Mouse (Mus musculus): ENCODE data around the gene Rdh9. TPM values are rescaled to one million over a fixed set of nuclear protein-coding genes. Genes with fewer than 3 reads are reported as not detected.
"Not testable (repeated sequence)": the region's sequence is repeated elsewhere in the genome, so short reads cannot be mapped to it uniquely, and the experiment has no call there.

Rdh9 gene
- polyA plus RNA-seq, 1 experiment from 2014 or later = 2.2 TPM

DNA sequence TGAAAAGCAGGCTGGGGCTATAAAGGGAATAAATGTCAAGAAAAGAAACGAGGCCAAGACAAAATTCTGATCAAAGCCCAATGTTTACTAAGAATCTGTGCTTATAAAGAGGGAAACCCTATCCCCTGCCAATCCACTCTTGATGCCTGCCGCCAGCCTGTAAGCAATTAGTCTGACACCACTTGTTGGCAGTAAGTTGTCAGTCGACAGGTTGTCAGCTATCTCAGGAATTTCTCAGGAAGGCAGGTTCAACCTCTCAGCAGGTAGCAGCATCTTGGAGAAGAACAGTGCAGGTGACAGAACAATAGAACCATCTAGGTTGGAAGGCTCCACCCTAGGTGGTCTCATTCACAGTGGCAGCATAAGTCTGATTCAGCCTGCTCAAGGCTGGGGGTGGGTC, 52.9 kb downstream of the Rdh9 start:
- H3K27me3 ChIP-seq (replicated peaks; ENCODE audit: control insufficient read depth, insufficient read depth, low read length) = no peaks in the 10 kb centered on the region
- no peak overlapping the region for H3K4me3 ChIP-seq (ENCODE audit: low read depth, low read length)
- no peaks in the 10 kb centered on the region for H3K4me1 ChIP-seq (replicated peaks; ENCODE audit: control insufficient read depth, insufficient read depth, low read length)
- no peak overlapping the region for H3K4me2 ChIP-seq (replicated peaks; ENCODE audit: low read depth)
- no peaks in the 10 kb centered on the region for H3K9me3 ChIP-seq (ENCODE audit: control insufficient read depth)
- no peaks in the 10 kb centered on the region for H3K36me3 ChIP-seq (ENCODE audit: control insufficient read depth, insufficient read depth)
- 92% methylated on average over 3 of the region's 3 CpGs for WGBS
- TF ChIP-seq CTCF (IDR thresholded peaks at IDR 0.05; ENCODE audit: low read depth) = no peak
- no peak for ATAC-seq
- no peak overlapping the region for H3K9ac ChIP-seq (ENCODE audit: low read depth, low read length)
- H3K27ac ChIP-seq (ENCODE audit: low read depth, low read length) = no peak overlapping the region

DNA sequence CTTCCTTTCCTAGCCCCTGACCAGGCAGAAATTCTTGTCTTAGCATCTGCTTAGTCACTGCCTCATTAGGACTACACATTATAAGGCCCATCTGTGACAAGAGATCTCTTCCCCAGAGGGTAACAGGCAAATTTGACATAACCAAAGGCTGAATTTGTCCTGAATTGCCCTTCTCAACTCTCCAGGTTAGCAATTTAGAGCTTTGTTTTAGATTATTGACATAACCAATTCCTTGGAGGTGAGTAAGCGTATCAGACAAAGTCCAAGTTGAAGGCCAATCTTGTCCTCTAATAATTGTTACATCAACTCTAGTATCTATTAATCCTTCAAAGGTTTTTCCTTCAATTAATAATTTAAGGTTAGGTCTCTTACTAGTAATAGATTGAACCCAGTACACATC, 58.0 kb downstream of the Rdh9 start:
- H3K9ac ChIP-seq (ENCODE audit: low read depth, low read length); H3K9me3 ChIP-seq (ENCODE audit: control insufficient read depth); ATAC-seq; H3K27ac ChIP-seq (ENCODE audit: low read depth, low read length); H3K27me3 ChIP-seq (replicated peaks; ENCODE audit: control insufficient read depth, insufficient read depth, low read length); H3K36me3 ChIP-seq (ENCODE audit: control insufficient read depth, insufficient read depth); H3K4me2 ChIP-seq (replicated peaks; ENCODE audit: low read depth); H3K4me1 ChIP-seq (replicated peaks; ENCODE audit: control insufficient read depth, insufficient read depth, low read length); H3K4me3 ChIP-seq (ENCODE audit: low read depth, low read length): not testable (repeated sequence)
- 76% methylated on average over 1 of the region's 1 CpGs for WGBS

DNA sequence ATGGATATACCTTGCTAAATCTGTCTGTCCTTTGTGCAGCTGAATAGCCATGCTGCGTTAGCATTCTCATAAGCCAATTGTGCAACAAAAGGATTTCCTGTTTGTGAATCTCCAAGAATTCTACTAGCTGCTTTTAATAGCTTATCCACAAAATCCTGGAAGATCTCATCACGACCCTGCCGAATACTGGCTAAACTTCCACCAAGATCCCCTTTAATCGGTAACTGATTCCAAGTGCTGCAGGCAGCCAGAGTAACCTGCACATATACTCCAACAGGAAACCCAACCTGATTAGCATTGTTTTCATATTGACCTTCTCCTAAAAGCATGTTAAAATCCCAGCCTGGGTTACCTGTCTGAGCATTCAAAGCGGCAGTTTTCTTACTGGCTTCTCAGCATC, 59.1 kb downstream of the Rdh9 start:
- Histone ChIP-seq H3K9ac (ENCODE audit: low read depth, low read length) (no peak overlapping the region), H3K27me3 (replicated peaks; ENCODE audit: control insufficient read depth, insufficient read depth, low read length) (no peaks in the 10 kb centered on the region), H3K27ac (ENCODE audit: low read depth, low read length) (no peak overlapping the region), H3K4me1 (replicated peaks; ENCODE audit: control insufficient read depth, insufficient read depth, low read length) (no peaks in the 10 kb centered on the region), H3K36me3 (ENCODE audit: control insufficient read depth, insufficient read depth) (no peaks in the 10 kb centered on the region), H3K9me3 (ENCODE audit: control insufficient read depth) (no peaks in the 10 kb centered on the region), H3K4me3 (ENCODE audit: low read depth, low read length) (no peak overlapping the region), H3K4me2 (replicated peaks; ENCODE audit: low read depth) (no peak overlapping the region)
- 70% methylated on average over 5 of the region's 5 CpGs for WGBS
- TF ChIP-seq CTCF (IDR thresholded peaks at IDR 0.05; ENCODE audit: low read depth) = no peak
- ATAC-seq = no peak

DNA sequence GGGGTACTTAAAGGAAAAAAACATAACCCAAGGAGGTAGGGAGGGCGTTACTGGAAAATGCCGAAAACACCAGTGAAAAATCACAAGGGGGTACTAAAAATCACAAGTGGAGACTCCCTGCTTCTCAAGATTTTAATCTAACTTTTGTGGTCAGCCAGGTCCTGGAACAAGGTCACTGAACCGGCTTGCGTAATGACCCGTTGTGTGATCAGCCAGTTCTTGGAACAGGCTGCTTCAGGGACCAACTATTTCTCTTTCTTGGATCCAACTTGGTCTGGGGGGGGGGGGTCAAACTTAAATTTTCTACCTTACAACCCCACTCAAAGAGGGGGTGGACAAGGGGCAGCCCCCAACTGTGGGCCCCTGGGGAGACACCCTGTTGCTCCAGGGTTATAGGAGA, 61.6 kb downstream of the Rdh9 start:
- not testable (repeated sequence) for H3K36me3 ChIP-seq (ENCODE audit: control insufficient read depth, insufficient read depth); H3K27me3 ChIP-seq (replicated peaks; ENCODE audit: control insufficient read depth, insufficient read depth, low read length); H3K9me3 ChIP-seq (ENCODE audit: control insufficient read depth); H3K4me3 ChIP-seq (ENCODE audit: low read depth, low read length); H3K4me1 ChIP-seq (replicated peaks; ENCODE audit: control insufficient read depth, insufficient read depth, low read length); H3K27ac ChIP-seq (ENCODE audit: low read depth, low read length); H3K9ac ChIP-seq (ENCODE audit: low read depth, low read length); H3K4me2 ChIP-seq (replicated peaks; ENCODE audit: low read depth); ATAC-seq
- whole genome bisulfite sequencing = 92% methylated on average over 5 of the region's 5 CpGs

DNA sequence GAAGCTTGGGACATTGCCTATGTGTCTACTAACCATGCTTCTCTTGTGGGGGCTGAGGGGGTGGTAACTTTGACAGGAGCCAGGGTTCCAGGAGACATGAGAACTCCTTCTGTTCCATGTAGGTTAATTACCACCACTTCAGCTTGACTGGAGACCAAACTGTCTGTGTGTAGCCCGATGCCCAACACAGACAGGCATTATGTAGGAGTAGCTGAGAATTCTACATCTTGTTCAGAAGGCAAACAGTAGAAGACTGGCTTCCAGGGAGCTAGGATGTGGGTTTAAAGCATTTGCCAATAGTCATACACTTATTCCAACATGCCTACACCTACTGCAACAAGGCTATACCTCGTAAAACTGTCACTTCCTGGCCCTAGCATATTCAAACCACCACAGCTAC, 62.4 kb downstream of the Rdh9 start:
- Histone ChIP-seq H3K4me3 (ENCODE audit: low read depth, low read length) (no peak overlapping the region), H3K9me3 (ENCODE audit: control insufficient read depth) (no peaks in the 10 kb centered on the region), H3K4me2 (replicated peaks; ENCODE audit: low read depth) (no peak overlapping the region), H3K27ac (ENCODE audit: low read depth, low read length) (no peak overlapping the region), H3K36me3 (ENCODE audit: control insufficient read depth, insufficient read depth) (no peaks in the 10 kb centered on the region), H3K4me1 (replicated peaks; ENCODE audit: control insufficient read depth, insufficient read depth, low read length) (no peaks in the 10 kb centered on the region), H3K9ac (ENCODE audit: low read depth, low read length) (no peak overlapping the region), H3K27me3 (replicated peaks; ENCODE audit: control insufficient read depth, insufficient read depth, low read length) (no peaks in the 10 kb centered on the region)
- no peak for ATAC-seq
- WGBS = 89% methylated on average over 2 of the region's 2 CpGs
- TF ChIP-seq CTCF (IDR thresholded peaks at IDR 0.05; ENCODE audit: low read depth) = no peak

DNA sequence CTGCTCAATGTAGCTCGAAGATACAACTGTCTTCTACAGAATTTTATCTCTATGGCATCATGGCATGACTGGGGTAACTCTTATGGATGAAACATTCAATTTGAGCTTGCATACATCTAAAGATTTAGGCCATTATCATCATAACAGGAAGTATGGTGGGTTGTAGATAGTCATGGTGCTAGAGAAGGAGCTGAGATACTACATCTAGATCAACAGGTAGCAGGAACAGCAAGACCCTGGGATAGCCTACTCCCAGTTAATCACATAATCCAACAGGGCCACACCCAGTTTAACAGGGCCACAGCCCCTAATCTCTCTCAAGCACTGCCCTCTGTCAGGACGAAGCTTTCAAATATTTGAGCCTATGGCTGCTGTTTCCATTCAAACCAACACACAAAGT, 64.6 kb downstream of the Rdh9 start:
- Histone ChIP-seq H3K9ac (ENCODE audit: low read depth, low read length) (no peak overlapping the region), H3K9me3 (ENCODE audit: control insufficient read depth) (no peaks in the 10 kb centered on the region), H3K4me1 (replicated peaks; ENCODE audit: control insufficient read depth, insufficient read depth, low read length) (no peaks in the 10 kb centered on the region), H3K27me3 (replicated peaks; ENCODE audit: control insufficient read depth, insufficient read depth, low read length) (no peaks in the 10 kb centered on the region), H3K4me2 (replicated peaks; ENCODE audit: low read depth) (no peak overlapping the region), H3K27ac (ENCODE audit: low read depth, low read length) (no peak overlapping the region), H3K36me3 (ENCODE audit: control insufficient read depth, insufficient read depth) (no peaks in the 10 kb centered on the region), H3K4me3 (ENCODE audit: low read depth, low read length) (no peak overlapping the region)
- no peak for ATAC-seq
- 74% methylated on average over 2 of the region's 2 CpGs for WGBS
- TF ChIP-seq CTCF (IDR thresholded peaks at IDR 0.05; ENCODE audit: low read depth) = no peak

Other genes with a start within 250 kb of the Rdh9 start
- gene Nxph4, start 241.8 kb upstream of the Rdh9 start, polyA plus RNA-seq (2015; fragmentation: Nextera tagmentation; extraction: Ambion mirVana) = 2.9 and 4.5 TPM in 2 replicates
- gene Lrp1, start 155.2 kb upstream of the Rdh9 start, polyA plus RNA-seq (2015; fragmentation: Nextera tagmentation; extraction: Ambion mirVana) = 28.9 and 33.4 TPM in 2 replicates
- 27.1 and 29.2 TPM in 2 replicates for gene Stat6, start 133.4 kb upstream of the Rdh9 start, polyA plus RNA-seq (2015; fragmentation: Nextera tagmentation; extraction: Ambion mirVana)
- gene Nemp1, start 109.5 kb upstream of the Rdh9 start, polyA plus RNA-seq (2015; fragmentation: Nextera tagmentation; extraction: Ambion mirVana) = 2.9 and 3.2 TPM in 2 replicates
- gene Nab2, start 107.8 kb upstream of the Rdh9 start, polyA plus RNA-seq (2015; fragmentation: Nextera tagmentation; extraction: Ambion mirVana) = 3.9 and 4.2 TPM in 2 replicates
- 73.8 and 80.3 TPM in 2 replicates for gene Myo1a, start 71.2 kb upstream of the Rdh9 start, polyA plus RNA-seq (2015; fragmentation: Nextera tagmentation; extraction: Ambion mirVana)
- gene Tac2, start 51.9 kb upstream of the Rdh9 start, polyA plus RNA-seq (2015; fragmentation: Nextera tagmentation; extraction: Ambion mirVana) = not detected in 2 replicates
- gene Zbtb39, start 36.8 kb upstream of the Rdh9 start, polyA plus RNA-seq (2015; fragmentation: Nextera tagmentation; extraction: Ambion mirVana) = 1.3 and 1.6 TPM in 2 replicates
- gene Gpr182, start 24.7 kb upstream of the Rdh9 start, polyA plus RNA-seq (2015; fragmentation: Nextera tagmentation; extraction: Ambion mirVana) = 0.81 and 1.2 TPM in 2 replicates
- gene Rdh1, start 16.7 kb upstream of the Rdh9 start, polyA plus RNA-seq (2015; fragmentation: Nextera tagmentation; extraction: Ambion mirVana) = 0.10 and 0.12 TPM in 2 replicates
- 0.10 and 0.43 TPM in 2 replicates for gene Rdh16f1, start 16.6 kb upstream of the Rdh9 start, polyA plus RNA-seq (2015; fragmentation: Nextera tagmentation; extraction: Ambion mirVana)
- 0.07 TPM in 1 of 2 replicates, not detected in the other for gene Rdh16, start 24.8 kb downstream of the Rdh9 start, polyA plus RNA-seq (2015; fragmentation: Nextera tagmentation; extraction: Ambion mirVana)
- gene Rdh19, start 73.5 kb downstream of the Rdh9 start, polyA plus RNA-seq (2015; fragmentation: Nextera tagmentation; extraction: Ambion mirVana) = not detected in 2 replicates
- 0.24 and 0.39 TPM in 2 replicates for gene Rdh16f2, start 90.1 kb downstream of the Rdh9 start, polyA plus RNA-seq (2015; fragmentation: Nextera tagmentation; extraction: Ambion mirVana)
- gene Rdh7, start 112.4 kb downstream of the Rdh9 start, polyA plus RNA-seq (2015; fragmentation: Nextera tagmentation; extraction: Ambion mirVana) = 1.1 and 1.2 TPM in 2 replicates
- 0.09 TPM in 1 of 2 replicates, not detected in the other for gene Sdr9c7, start 122.1 kb downstream of the Rdh9 start, polyA plus RNA-seq (2015; fragmentation: Nextera tagmentation; extraction: Ambion mirVana)
- 0.74 and 0.86 TPM in 2 replicates for gene Hsd17b6, start 231.2 kb downstream of the Rdh9 start, polyA plus RNA-seq (2015; fragmentation: Nextera tagmentation; extraction: Ambion mirVana)
- gene Prim1, start 238.8 kb downstream of the Rdh9 start, polyA plus RNA-seq (2015; fragmentation: Nextera tagmentation; extraction: Ambion mirVana) = 18.7 and 22.1 TPM in 2 replicates

All from intestine, postnatal 0 days (tissue).